Mouse (Mus musculus) spleen, adult 2 months (tissue): ENCODE data around the gene Ophn1. TPM values are rescaled to one million over a fixed set of nuclear protein-coding genes. Genes with fewer than 3 reads are reported as not detected.

Experiments
- DNase-seq, 2 experiments: peaks; one replicate each; pipeline versions ENCODE4 v3.0.0 to v3.0.0-alpha.2; 2012 to 2021; ENCODE audit warnings: low spot score in 2 of 2, low read depth in 1 of 2
- H3K27ac ChIP-seq: fragments of 200-500 bp; 2 replicates; pipeline ENCODE4 v1.5.1; 2012; ENCODE audit warnings: low read length, inconsistent platforms; ENCODE audit not compliant: insufficient read depth
- H3K27me3 ChIP-seq: fragments of 200-500 bp; 2 replicates; pipeline ENCODE4 v1.6.1; 2012; ENCODE audit warnings: mild to moderate bottlenecking, moderate library complexity, low read length, inconsistent platforms; ENCODE audit not compliant: control insufficient read depth, insufficient read depth
- H3K36me3 ChIP-seq: fragments of 200-500 bp; 2 replicates; pipeline ENCODE4 v1.6.1; 2012; ENCODE audit warnings: mild to moderate bottlenecking, low read length, inconsistent platforms; ENCODE audit not compliant: control insufficient read depth, insufficient read depth
- H3K4me1 ChIP-seq: fragments of 200-500 bp; 2 replicates; pipeline ENCODE4 v1.6.1; 2011; ENCODE audit warnings: inconsistent platforms; ENCODE audit not compliant: control insufficient read depth, insufficient read depth, insufficient read length
- H3K4me3 ChIP-seq: fragments of 200-500 bp; 2 replicates; pipeline ENCODE4 v1.5.1; 2011; ENCODE audit warnings: mild to moderate bottlenecking, inconsistent platforms; ENCODE audit not compliant: insufficient read depth, insufficient read length; ENCODE audit errors: extremely low read depth
- CTCF ChIP-seq: fragments of 200-500 bp; IDR thresholded peaks from 2 replicates; pipeline ENCODE4 v1.5.1; 2011; ENCODE audit warnings: mild to moderate bottlenecking, inconsistent platforms; ENCODE audit not compliant: insufficient read depth, insufficient read length, insufficient replicate concordance; ENCODE audit errors: extremely low read depth
- POLR2A ChIP-seq: fragments of 200-500 bp; IDR thresholded peaks from 2 replicates; pipeline ENCODE4 v1.6.1; 2011; ENCODE audit warnings: low read depth, low read length, inconsistent platforms
- WGBS: fragments of 180-500 bp; shearing (Covaris S2); methylation state at CpG from one replicate; pipeline ENCODE4 v1.1.7; 2018; 5-methylcytosine and 5-hydroxymethylcytosine counted together
- polyA plus RNA-seq: library from polyadenylated mRNA; depleted of rRNA; stranded (reverse); fragments of >200 nt; gene quantifications from 2 replicates; pipeline ENCODE4 v1.2.3, GENCODE M21; 2012

The Ophn1 gene
- polyA plus RNA-seq, 1 experiment: 0.68 TPM

DNA sequence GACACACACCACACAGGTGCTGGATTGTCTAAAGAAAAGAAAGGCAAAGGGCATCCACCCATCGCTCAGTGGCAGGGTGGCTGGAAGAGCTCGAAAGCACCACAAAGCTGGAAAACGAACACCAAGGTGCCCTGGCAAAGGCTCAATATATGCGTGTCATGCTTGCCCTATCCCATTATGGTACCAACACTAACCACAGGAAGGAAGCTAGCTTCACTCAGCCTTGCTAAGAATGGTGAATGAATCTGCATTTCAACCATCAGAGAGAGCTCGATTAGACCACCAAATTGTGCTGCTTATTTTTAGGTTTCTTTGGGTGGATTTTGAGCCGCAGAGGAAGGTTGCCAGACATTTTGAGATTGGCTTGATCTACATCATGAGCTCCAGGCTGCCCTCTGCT, 13.4 kb upstream of the Ophn1 start:
- no peak overlapping the region for H3K4me3 ChIP-seq
- H3K4me1 ChIP-seq: no peaks in the 10 kb centered on the region
- no peaks in the 10 kb centered on the region for H3K27me3 ChIP-seq
- no peak for DNase-seq
- TF ChIP-seq POLR2A (no peak), CTCF (no peak)
- H3K27ac ChIP-seq: no peak overlapping the region
- 28% methylated on average over 6 of the region's 6 CpGs for WGBS
- H3K36me3 ChIP-seq: no peaks in the 10 kb centered on the region

DNA sequence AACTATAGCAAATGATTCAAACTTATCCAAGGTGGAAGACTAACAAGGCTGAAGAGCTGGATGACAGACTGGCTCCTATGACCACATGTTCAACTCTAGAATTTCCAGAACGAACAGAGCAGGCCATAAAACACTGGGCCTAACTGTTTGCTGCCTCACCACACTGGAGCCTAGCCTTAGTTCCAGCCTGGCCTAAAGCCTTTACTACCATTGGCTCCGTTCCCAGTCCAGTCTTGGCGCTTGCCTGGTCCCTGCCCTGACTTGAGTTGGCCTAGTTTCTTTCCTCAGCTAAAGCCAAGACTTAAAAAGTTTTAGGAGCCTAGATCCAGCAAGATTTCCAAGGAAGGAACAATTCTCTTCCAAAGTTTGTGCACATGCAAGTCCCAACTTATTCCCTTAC, 7.5 kb upstream of the Ophn1 start:
- TF ChIP-seq POLR2A (no peak), CTCF (no peak)
- DNase-seq: no peak
- Histone ChIP-seq H3K27me3 (no peaks in the 10 kb centered on the region), H3K4me1 (no peaks in the 10 kb centered on the region), H3K36me3 (no peaks in the 10 kb centered on the region), H3K27ac (no peak overlapping the region), H3K4me3 (no peak overlapping the region)
- WGBS: 73% methylated on average over 3 of the region's 3 CpGs

DNA sequence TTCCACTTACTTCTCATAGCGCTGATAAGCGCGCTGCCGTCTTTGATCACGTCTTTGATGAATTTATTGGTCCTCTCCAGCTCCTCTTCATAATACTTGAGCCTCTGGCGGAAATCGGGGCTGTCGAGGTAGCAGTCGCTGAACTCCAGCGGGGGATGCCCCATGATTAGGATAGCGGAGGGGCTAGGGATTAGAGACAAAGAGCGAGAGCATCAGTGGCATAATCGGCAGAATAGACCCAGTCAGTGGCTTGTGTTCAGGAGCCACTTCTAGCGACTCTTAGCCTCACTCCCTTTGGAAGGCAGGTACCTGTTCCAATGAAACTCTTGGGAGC, 786 bp downstream of the Ophn1 start:
- TF ChIP-seq POLR2A (no peak), CTCF (no peak)
- WGBS: 21% methylated on average over 14 of the region's 14 CpGs

DNA sequence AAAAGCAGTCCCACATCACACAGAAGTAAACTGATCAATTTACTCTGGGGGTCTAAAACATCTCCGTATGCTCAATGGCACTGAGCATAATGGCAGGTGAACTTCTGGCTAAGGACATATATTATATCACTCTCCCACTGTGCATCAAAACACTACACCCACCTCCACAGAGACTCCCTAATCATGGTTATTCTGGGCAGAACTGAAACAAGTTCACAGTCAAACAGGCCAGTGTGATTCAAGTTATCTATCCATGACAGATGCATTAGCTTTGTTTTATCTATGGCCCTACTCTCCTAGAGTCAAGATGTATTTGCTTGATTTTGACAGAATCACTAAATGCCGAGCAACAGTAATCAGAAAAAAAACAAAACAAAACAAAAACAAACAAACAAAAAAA, 8.8 kb downstream of the Ophn1 start:
- H3K4me3 ChIP-seq: no peak overlapping the region
- H3K27me3 ChIP-seq: no peaks in the 10 kb centered on the region
- WGBS: 87% methylated on average over 2 of the region's 2 CpGs
- no peak for DNase-seq
- H3K27ac ChIP-seq: no peak overlapping the region
- no peaks in the 10 kb centered on the region for H3K4me1 ChIP-seq
- no peak for TF ChIP-seq POLR2A
- no peak for TF ChIP-seq CTCF
- no peaks in the 10 kb centered on the region for H3K36me3 ChIP-seq

More for the DNA sequence above, 786 bp downstream of the Ophn1 start:
- no peaks in the 10 kb centered on the region; the same call in 1 of the 2 replicates for H3K4me1 ChIP-seq
- no peak overlapping the region for H3K27ac ChIP-seq
- H3K4me3 ChIP-seq: peak overlapping the region; percentile 51
- no peak for DNase-seq
- H3K27me3 ChIP-seq: no peaks in the 10 kb centered on the region
- H3K36me3 ChIP-seq: no peaks in the 10 kb centered on the region

DNA sequence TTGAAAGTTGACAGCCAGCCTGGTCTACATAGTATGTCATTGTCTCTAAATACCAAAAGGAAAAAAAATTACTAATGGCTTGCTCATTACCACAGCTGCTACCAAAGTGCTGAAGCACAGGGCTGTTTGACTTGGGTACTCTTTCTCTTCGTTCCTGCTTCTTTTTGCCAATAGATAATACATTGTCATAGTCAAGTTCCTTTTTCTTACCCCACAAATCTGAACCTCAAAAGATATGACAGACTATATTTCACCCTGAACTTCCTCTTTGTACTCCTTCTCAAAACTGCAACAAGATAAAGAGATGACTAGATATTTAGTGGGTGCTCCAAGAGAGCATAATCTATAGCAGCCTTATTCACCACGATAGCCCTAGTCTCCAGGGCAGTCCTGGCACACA, 9.7 kb downstream of the Ophn1 start:
- no peak for TF ChIP-seq POLR2A
- TF ChIP-seq CTCF: no peak
- no peaks in the 10 kb centered on the region for H3K4me1 ChIP-seq
- 44% methylated on average over 2 of the region's 2 CpGs for WGBS
- H3K27ac ChIP-seq: no peak overlapping the region
- no peak overlapping the region for H3K4me3 ChIP-seq
- DNase-seq: no peak
- H3K36me3 ChIP-seq: no peaks in the 10 kb centered on the region
- H3K27me3 ChIP-seq: no peaks in the 10 kb centered on the region

DNA sequence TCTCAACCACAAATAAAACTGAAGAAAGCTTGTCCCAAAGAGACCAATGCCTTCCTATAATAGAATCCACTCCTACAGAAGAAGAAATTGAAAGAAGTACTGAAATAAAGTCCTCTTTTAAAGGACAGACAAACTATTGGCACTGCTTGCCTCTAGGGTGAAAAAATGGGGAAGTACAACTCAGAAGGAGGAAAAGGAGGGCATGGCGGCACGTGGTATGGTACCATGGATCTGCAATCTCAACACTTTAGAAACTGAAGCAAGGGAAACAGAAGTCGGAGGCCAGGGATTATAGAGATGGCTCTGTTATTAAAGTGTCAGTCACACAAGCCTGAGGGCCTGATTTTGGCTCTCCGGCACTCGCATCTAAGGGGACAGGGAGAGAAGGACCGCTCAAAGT, 10.5 kb downstream of the Ophn1 start:
- 74% methylated on average over 6 of the region's 6 CpGs for WGBS
- no peak for DNase-seq
- no peaks in the 10 kb centered on the region for H3K36me3 ChIP-seq
- no peaks in the 10 kb centered on the region for H3K4me1 ChIP-seq
- no peak overlapping the region for H3K4me3 ChIP-seq
- H3K27ac ChIP-seq: no peak overlapping the region
- TF ChIP-seq POLR2A (no peak), CTCF (no peak)
- H3K27me3 ChIP-seq: no peaks in the 10 kb centered on the region

DNA sequence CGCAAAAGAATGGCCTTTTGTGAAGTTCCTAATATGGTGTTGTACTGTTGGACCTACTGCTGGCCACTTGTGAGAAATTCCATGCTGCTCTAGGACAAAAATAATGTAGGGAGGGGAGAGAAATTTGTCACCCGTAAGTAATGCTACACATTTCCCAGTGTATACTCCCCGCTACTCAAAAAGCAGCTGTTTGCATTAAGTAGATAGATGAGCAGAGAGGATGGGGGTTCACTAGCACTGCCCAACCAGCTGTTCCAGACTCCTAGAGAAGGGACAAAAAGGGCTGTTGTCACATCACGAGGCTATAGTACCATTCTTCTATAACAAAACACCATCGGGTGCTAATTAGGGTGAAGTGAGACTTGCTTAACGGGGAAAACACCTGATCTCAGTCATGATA, 15.7 kb downstream of the Ophn1 start:
- Histone ChIP-seq H3K27me3 (no peaks in the 10 kb centered on the region), H3K4me3 (no peak overlapping the region), H3K36me3 (no peaks in the 10 kb centered on the region), H3K27ac (no peak overlapping the region), H3K4me1 (no peaks in the 10 kb centered on the region)
- WGBS: 86% methylated on average over 6 of the region's 6 CpGs
- DNase-seq: no peak
- no peak for TF ChIP-seq POLR2A
